Mouse (Mus musculus) limb, embryonic 11.5 days (tissue): Measurements from ENCODE around the gene Tpcn2. TPM values are rescaled to one million over a fixed set of nuclear protein-coding genes. Genes with fewer than 3 reads are reported as not detected.
A peak's percentile ranks its signal among the peaks of the same experiment; 100 is the strongest.

ENCODE experiments used
- ATAC-seq: fragments of 200-750 bp; cut with Nextera tagmentation; 2 replicates; pipeline ENCODE4 v1.8.0; 2017; ENCODE audit warnings: low read depth; ENCODE audit not compliant: insufficient number of reproducible peaks, low FRiP score, low TSS enrichment
- DNase-seq: peaks from one replicate; pipeline ENCODE4 v3.0.0-alpha.2; 2015; ENCODE audit warnings: low spot score
- H3K27ac ChIP-seq: fragments of 300-500 bp; sonication (generic); replicated peaks from 2 replicates; pipeline ENCODE4 v1.5.1; 2014; ENCODE audit warnings: low read depth, mild to moderate bottlenecking, low read length
- H3K27me3 ChIP-seq: fragments of 300-500 bp; sonication (generic); 2 replicates; pipeline ENCODE4 v1.6.1; 2014; ENCODE audit warnings: mild to moderate bottlenecking, low read length, mixed read lengths; ENCODE audit not compliant: control insufficient read depth, insufficient read depth
- H3K36me3 ChIP-seq: fragments of 300-500 bp; sonication (generic); 2 replicates; pipeline ENCODE4 v1.6.1; 2014; ENCODE audit warnings: mild to moderate bottlenecking, low read length, moderate library complexity, mixed read lengths; ENCODE audit not compliant: control insufficient read depth, insufficient read depth
- H3K4me1 ChIP-seq: fragments of 300-500 bp; sonication (generic); 2 replicates; pipeline ENCODE4 v1.6.1; 2014; ENCODE audit warnings: low read length, mixed read lengths; ENCODE audit not compliant: control insufficient read depth, insufficient read depth
- H3K4me2 ChIP-seq: fragments of 300-500 bp; sonication (generic); 2 replicates; pipeline ENCODE4 v1.6.1; 2014; ENCODE audit warnings: low read depth, mild to moderate bottlenecking, moderate library complexity; ENCODE audit not compliant: severe bottlenecking
- H3K4me3 ChIP-seq: fragments of 300-500 bp; sonication (generic); 2 replicates; pipeline ENCODE4 v1.5.1; 2014; ENCODE audit warnings: low read depth, low read length
- H3K9ac ChIP-seq: fragments of 300-500 bp; sonication (generic); 2 replicates; pipeline ENCODE4 v1.6.1; 2014; ENCODE audit warnings: mild to moderate bottlenecking, low read length
- H3K9me3 ChIP-seq: fragments of 300-500 bp; sonication (generic); 2 replicates; pipeline ENCODE4 v1.6.1; 2016; ENCODE audit warnings: low read length; ENCODE audit not compliant: control insufficient read depth
- WGBS: fragments of 180-500 bp; shearing (Covaris S2); extraction: QIAGEN DNeasy Blood & Tissue Kit; methylation state at CpG from one replicate; pipeline ENCODE4 v1.1.7; 2014; 5-methylcytosine and 5-hydroxymethylcytosine counted together
- polyA plus RNA-seq: library from polyadenylated mRNA; unstranded; fragments of >200 nt; fragmentation: Nextera tagmentation; extraction: Ambion mirVana; gene quantifications from 2 replicates; pipeline ENCODE4 v1.2.1, GENCODE M21; 2014

The Tpcn2 gene
- polyA plus RNA-seq, 1 experiment from 2014 or later = 3.2 TPM

DNA sequence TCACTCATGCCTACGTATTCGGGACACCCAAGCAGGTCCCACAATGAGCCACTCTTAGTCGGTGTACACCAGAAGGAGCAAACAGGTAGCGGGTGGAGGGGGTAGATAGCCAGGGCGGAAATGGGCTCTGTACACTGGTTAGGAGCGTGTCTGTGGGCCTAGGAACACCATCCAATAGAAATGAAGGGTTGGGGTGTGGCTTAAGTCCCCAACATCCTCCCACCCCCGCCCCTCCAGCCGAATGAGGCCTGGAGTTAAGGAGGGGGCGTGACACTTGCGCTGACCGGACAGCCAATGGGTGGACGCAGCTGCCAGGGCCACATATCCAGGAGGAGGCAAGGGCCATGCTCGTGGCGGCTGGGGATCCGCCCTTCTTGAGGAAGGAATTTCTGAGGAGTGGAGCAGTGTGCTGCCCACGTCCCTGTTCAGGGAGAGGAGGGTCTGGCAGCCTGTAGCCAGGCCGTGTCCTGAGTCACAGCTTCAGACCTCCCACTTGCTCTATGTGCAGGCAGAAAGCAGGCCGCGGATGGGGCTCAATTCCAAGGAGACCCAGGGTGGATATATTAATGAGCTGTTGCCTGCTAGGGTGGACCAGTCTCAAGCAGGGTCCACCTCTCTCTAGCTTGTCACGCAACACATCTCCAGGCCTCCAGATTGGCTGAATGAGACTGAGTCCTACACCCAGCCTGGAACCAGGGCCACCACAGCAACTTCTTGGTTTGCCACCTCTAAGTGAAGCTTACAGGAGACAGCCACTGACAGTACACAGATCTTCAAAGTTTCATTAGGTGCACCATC lies 18.9 kb upstream of the Tpcn2 start:
- DNase-seq (peak; percentile 85), ATAC-seq (peak; percentile 92)
- peaks cover 7% of the 10 kb centered on the region; the same call in 1 of the 2 replicates for H3K4me1 ChIP-seq
- H3K9ac ChIP-seq = peak overlapping the region; percentile 43; the same call in 1 of the 2 replicates
- H3K27ac ChIP-seq = no peak overlapping the region
- no peaks in the 10 kb centered on the region for H3K9me3 ChIP-seq
- no peak overlapping the region for H3K4me3 ChIP-seq
- H3K4me2 ChIP-seq = peak overlapping the region; percentile 44
- 5% methylated on average over 20 of the region's 20 CpGs for WGBS
- H3K27me3 ChIP-seq = no peaks in the 10 kb centered on the region
- H3K36me3 ChIP-seq = no peaks in the 10 kb centered on the region

DNA sequence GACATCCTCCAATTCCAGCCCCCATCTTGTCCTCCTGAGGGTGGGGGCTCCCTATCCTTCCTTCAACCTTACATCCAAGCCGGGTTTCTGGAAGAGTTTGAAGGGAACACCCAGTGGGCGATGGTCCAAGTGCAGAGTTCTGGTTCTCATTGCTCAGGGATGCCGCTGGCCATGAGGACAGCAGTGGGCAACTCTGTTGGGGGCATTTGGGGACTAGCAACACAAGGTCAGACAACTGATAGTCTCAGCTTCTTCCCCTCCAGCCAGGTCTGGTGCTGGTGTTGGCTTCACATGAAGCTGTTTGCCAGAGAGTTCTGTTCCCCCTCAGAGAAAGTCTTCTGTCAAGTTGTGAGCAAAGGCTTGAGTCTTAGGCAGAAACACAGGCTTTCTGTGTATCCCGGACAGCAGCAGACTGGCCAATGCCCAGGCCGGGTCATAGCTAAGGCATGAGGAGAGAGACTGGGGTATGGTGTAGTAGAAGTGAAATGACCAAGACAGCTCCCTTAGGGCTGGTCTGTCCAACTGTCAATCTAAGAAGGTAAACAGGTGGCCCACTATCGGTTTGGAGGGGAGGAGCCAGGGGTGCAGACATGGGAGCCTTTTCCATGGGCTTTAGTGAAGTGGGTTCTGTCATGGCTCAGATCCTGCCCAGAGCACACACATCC lies 17.7 kb upstream of the Tpcn2 start:
- DNase-seq (no peak), ATAC-seq (no peak)
- Histone ChIP-seq H3K27ac (no peak overlapping the region), H3K36me3 (no peaks in the 10 kb centered on the region), H3K9me3 (no peaks in the 10 kb centered on the region), H3K4me3 (no peak overlapping the region), H3K9ac (no peak overlapping the region), H3K4me1 (peaks cover 7% of the 10 kb centered on the region; the same call in 1 of the 2 replicates), H3K4me2 (no peak overlapping the region), H3K27me3 (no peaks in the 10 kb centered on the region)
- WGBS = 94% methylated on average over 6 of the region's 6 CpGs

GRCm38 (mm10) chr7:145301008-145301340 lies 17.2 kb upstream of the Tpcn2 start:
- Histone ChIP-seq H3K27ac (no peak overlapping the region), H3K9ac (no peak overlapping the region), H3K4me1 (peaks cover 7% of the 10 kb centered on the region; the same call in 1 of the 2 replicates), H3K36me3 (no peaks in the 10 kb centered on the region), H3K4me2 (no peak overlapping the region), H3K9me3 (no peaks in the 10 kb centered on the region), H3K27me3 (no peaks in the 10 kb centered on the region), H3K4me3 (no peak overlapping the region)
- DNase-seq (no peak), ATAC-seq (no peak)

DNA sequence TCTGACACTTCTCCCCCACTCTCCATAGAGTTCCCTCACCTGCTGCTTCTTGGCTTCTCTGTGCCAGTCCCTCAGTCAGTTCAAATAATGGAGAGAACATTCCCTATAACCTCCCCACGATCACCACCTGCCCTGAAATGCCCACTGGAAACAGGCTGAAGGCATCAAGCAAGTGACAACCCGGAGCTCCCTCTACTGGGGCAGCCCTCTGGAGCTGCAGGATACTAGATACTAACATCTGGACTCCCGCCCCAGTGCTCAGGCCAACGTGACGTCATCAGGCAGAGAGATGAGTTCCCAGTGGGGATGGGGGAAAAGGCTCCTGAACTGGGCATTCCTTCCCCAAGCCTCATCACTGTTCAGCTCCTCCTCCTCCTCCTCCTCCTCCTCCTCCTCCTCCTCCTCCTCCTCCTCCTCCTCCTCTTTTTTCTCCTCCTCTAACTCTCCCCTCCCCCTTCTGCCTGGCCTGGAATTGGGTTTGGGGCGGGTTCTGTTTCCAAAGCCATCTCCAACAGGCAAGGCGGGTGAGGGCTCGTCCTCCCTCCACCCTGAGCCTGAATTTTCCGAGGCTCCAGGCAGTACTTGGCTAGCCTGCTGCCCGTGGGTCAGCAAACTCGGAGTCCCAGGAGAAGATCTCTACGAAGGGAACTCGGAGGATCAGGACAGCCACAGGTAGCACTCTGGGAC lies 16.7 kb upstream of the Tpcn2 start, which contains the start of gene Mrgprf:
Gene Mrgprf, plus strand, starts transcription at position 508 of the 687 bp plus-strand sequence.
- DNase-seq = no peak
- no peak for ATAC-seq
- Histone ChIP-seq H3K36me3 (no peaks in the 10 kb centered on the region), H3K4me2 (no peak within 1 kb of the TSS), H3K27ac (no peak within 1 kb of the TSS), H3K4me3 (no peak within 1 kb of the TSS), H3K9ac (no peak within 1 kb of the TSS), H3K4me1 (peaks cover 7% of the 10 kb centered on the region; the same call in 1 of the 2 replicates), H3K27me3 (no peaks in the 10 kb centered on the region), H3K9me3 (no peaks in the 10 kb centered on the region)
- WGBS = 35% methylated on average over 12 of the region's 13 CpGs

DNA sequence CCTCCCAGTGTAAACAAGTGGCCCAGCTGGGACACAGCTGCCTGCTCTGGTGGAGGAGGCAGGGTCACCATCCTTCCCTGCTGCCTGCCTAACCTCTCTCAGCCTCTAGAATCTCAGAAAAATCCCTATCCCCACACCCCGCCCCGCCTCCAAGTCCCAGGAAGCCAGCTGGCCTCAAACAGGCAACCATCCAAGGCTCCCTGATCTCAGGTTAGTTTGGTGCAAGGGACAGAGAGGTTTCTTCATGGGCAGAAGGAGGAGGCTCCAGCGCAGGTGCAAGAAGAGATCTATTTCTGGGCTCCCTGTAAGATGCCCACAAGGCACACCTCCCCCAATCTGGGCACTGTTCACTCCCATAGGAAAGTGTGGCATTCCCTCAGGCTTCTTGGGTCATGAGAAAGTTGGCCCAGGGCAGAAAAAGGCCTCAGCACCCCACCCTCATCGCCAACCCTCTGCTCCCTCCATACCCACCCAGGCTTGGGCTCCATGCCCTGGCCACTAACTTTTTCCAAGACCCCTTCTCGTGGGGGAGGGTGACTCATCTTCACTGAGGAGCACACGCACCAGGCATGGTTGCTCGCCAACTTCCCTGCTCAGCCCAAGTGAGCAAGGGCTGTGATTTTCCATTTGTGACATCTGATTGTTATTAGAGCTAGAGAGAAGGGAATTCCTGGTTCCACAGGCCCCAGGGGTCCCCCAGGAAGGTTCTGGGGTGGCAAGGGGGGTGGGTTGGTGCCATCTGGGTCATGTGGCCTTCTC lies 15.9 kb upstream of the Tpcn2 start:
- Histone ChIP-seq H3K36me3 (no peaks in the 10 kb centered on the region), H3K27ac (no peak overlapping the region), H3K9ac (no peak overlapping the region), H3K4me2 (no peak overlapping the region), H3K9me3 (no peaks in the 10 kb centered on the region), H3K4me3 (no peak overlapping the region), H3K27me3 (no peaks in the 10 kb centered on the region), H3K4me1 (peaks cover 7% of the 10 kb centered on the region; the same call in 1 of the 2 replicates)
- WGBS = 74% methylated on average over 7 of the region's 7 CpGs
- ATAC-seq (no peak), DNase-seq (no peak)

DNA sequence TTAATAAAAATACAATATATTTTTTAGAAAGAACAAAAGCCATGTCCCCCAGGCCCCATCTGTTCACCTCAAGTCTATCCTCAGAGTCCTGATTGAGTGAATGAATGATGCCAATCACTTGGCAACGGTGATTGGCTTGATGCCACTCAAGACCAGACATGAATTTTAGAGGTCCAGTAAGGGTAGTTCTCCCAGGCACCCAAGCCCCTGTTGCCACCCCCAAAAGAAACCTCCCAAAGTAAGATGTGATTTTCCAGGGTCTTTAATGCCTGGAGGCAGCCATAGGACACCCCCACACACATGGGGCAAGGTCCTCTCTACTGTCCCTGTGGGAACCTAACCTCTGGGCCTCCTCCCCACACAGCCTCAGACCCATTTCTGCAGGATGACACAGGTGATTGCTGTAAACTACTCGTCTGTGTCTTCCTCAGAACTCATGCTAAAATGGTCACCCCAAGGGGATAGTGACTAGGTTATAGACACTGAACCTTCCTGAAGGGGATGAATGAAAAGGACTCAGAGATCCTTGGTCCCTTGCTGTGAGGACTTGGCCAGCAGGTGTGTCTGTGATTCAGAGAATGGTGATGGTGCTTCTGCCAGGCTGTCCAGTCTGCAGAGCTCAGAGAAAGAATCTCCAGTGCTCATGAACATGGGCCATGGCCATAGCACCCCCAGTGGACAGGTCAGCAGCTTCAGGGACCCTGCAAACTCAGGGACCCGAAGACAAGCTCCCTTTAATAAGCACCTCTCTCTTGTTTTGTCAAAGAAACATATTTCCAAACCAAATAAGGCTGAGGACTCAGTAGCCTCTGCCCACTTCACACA lies 15.1 kb upstream of the Tpcn2 start:
- WGBS = 68% methylated on average over 3 of the region's 3 CpGs
- Histone ChIP-seq H3K27ac (no peak overlapping the region), H3K4me1 (peaks cover 7% of the 10 kb centered on the region; the same call in 1 of the 2 replicates), H3K36me3 (no peaks in the 10 kb centered on the region), H3K4me2 (no peak overlapping the region), H3K9me3 (no peaks in the 10 kb centered on the region), H3K27me3 (no peaks in the 10 kb centered on the region), H3K9ac (no peak overlapping the region), H3K4me3 (no peak overlapping the region)
- ATAC-seq (no peak), DNase-seq (no peak)

- Histone ChIP-seq H3K9me3 (no peaks in the 10 kb centered on the region), H3K9ac (no peak overlapping the region), H3K4me3 (no peak overlapping the region), H3K27me3 (no peaks in the 10 kb centered on the region), H3K4me1 (no peaks in the 10 kb centered on the region), H3K4me2 (no peak overlapping the region), H3K36me3 (no peaks in the 10 kb centered on the region), H3K27ac (no peak overlapping the region)
- 32% methylated on average over 6 of the region's 6 CpGs for WGBS
- DNase-seq (no peak), ATAC-seq (no peak)
These were observed 10.0 kb upstream of the Tpcn2 start for GRCm38 (mm10) chr7:145293859-145294258.
